Mouse (Mus musculus) embryonic facial prominence, embryonic 14.5 days (tissue): ENCODE results near the gene Prrt4. TPM values are rescaled to one million over a fixed set of nuclear protein-coding genes. Genes with fewer than 3 reads are reported as not detected.

ENCODE experiments used
- ATAC-seq: fragments of 200-750 bp; cut with Nextera tagmentation; 2 replicates; pipeline ENCODE4 v1.8.0; 2017; ENCODE audit warnings: low read depth, moderate number of reproducible peaks, moderate TSS enrichment
- DNase-seq: peaks from one replicate; pipeline ENCODE4 v3.0.0-alpha.2; 2015; ENCODE audit warnings: low spot score
- H3K27ac ChIP-seq: fragments of 300-500 bp; sonication (generic); replicated peaks from 2 replicates; pipeline ENCODE4 v1.5.1; 2014; ENCODE audit warnings: low read depth, mild to moderate bottlenecking, low read length, moderate library complexity
- H3K27me3 ChIP-seq: fragments of 300-500 bp; sonication (generic); replicated peaks from 2 replicates; pipeline ENCODE4 v1.6.1; 2014; ENCODE audit warnings: low read length; ENCODE audit not compliant: control insufficient read depth, insufficient read depth
- H3K36me3 ChIP-seq: fragments of 300-500 bp; sonication (generic); 2 replicates; pipeline ENCODE4 v1.6.1; 2014; ENCODE audit warnings: low read length, mixed read lengths; ENCODE audit not compliant: control insufficient read depth, insufficient read depth
- H3K4me1 ChIP-seq: fragments of 300-500 bp; sonication (generic); 2 replicates; pipeline ENCODE4 v1.6.1; 2014; ENCODE audit warnings: antibody characterized with exemption, low read length; ENCODE audit not compliant: control insufficient read depth, insufficient read depth
- H3K4me2 ChIP-seq: fragments of 300-500 bp; sonication (generic); 2 replicates; pipeline ENCODE4 v1.6.1; 2014; ENCODE audit warnings: low read depth, mild to moderate bottlenecking, low read length, moderate library complexity, mixed read lengths
- H3K4me3 ChIP-seq: fragments of 300-500 bp; sonication (generic); 2 replicates; pipeline ENCODE4 v1.5.1; 2014; ENCODE audit warnings: low read depth, mild to moderate bottlenecking, low read length
- H3K9ac ChIP-seq: fragments of 300-500 bp; sonication (generic); 2 replicates; pipeline ENCODE4 v1.6.1; 2014; ENCODE audit warnings: low read depth, mild to moderate bottlenecking, low read length, moderate library complexity, mixed read lengths
- H3K9me3 ChIP-seq: fragments of 300-500 bp; sonication (generic); 2 replicates; pipeline ENCODE4 v1.6.1; 2016; ENCODE audit warnings: low read length; ENCODE audit not compliant: control insufficient read depth
- WGBS: fragments of 180-500 bp; shearing (Covaris S2); extraction: QIAGEN DNeasy Blood & Tissue Kit; methylation state at CpG from one replicate; pipeline ENCODE4 v1.1.7; 2014; 5-methylcytosine and 5-hydroxymethylcytosine counted together
- polyA plus RNA-seq: library from polyadenylated mRNA; unstranded; fragments of >200 nt; fragmentation: Nextera tagmentation; extraction: Ambion mirVana; gene quantifications from 2 replicates; pipeline ENCODE4 v1.2.1, GENCODE M21; 2014

The Prrt4 gene
- polyA plus RNA-seq, 1 experiment from 2014 or later, result 0.82 TPM

DNA sequence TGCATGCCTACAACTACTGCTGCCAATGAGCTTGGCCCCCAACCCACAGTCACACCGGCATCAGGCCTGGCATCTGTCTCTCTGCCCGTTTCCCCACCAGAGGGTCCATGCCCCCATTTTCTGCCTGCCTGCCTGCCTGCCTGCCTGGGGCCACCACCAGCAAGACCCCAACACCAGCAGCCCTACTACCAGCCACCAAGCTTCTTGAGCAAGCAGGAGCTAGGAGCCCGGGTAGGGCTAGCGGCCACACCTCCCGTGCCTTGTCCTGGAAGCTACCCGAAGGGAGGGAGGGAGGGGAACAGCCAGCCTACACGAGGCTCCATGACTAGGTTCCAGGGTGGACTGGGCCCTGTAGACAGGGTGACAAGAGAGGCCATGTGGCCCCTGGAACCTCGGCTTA lies 22.6 kb upstream of the Prrt4 start:
- Histone ChIP-seq H3K27me3 (no peaks in the 10 kb centered on the region; the same call in 1 of the 2 replicates), H3K36me3 (peaks cover 34% of the 10 kb centered on the region), H3K4me2 (no peak overlapping the region), H3K4me1 (no peaks in the 10 kb centered on the region; the same call in 1 of the 2 replicates), H3K9ac (no peak overlapping the region), H3K27ac (no peak overlapping the region), H3K9me3 (no peaks in the 10 kb centered on the region), H3K4me3 (no peak overlapping the region)
- ATAC-seq (no peak), DNase-seq (no peak)
- WGBS, result 85% methylated on average over 6 of the region's 8 CpGs

DNA sequence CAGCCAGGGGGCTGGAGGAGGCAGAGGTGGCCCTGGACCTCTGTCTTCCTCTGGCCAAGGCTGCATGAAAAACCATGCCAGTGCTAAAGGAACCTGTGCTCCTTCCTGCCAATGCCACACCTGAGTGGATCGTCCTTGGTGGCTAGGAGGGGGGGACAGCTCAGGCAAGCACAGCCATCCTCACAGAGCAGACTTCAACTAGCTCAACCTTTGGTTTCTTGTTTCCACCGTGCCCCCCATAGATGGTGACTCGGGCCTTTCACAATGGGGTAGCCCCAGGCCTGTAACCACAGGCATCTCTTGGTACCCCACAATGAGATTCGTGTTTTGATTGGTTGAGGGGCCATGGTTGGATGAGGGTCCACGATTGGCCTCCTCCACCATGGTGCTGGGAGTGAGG lies 22.0 kb upstream of the Prrt4 start:
- 87% methylated on average over 5 of the region's 5 CpGs for WGBS
- no peak for ATAC-seq
- no peak overlapping the region for H3K4me3 ChIP-seq
- no peak overlapping the region for H3K9ac ChIP-seq
- no peaks in the 10 kb centered on the region; the same call in 1 of the 2 replicates for H3K4me1 ChIP-seq
- H3K27me3 ChIP-seq, result no peaks in the 10 kb centered on the region; the same call in 1 of the 2 replicates
- DNase-seq, result no peak
- H3K27ac ChIP-seq, result no peak overlapping the region
- no peak overlapping the region for H3K4me2 ChIP-seq
- H3K9me3 ChIP-seq, result no peaks in the 10 kb centered on the region
- H3K36me3 ChIP-seq, result peaks cover 29% of the 10 kb centered on the region

DNA sequence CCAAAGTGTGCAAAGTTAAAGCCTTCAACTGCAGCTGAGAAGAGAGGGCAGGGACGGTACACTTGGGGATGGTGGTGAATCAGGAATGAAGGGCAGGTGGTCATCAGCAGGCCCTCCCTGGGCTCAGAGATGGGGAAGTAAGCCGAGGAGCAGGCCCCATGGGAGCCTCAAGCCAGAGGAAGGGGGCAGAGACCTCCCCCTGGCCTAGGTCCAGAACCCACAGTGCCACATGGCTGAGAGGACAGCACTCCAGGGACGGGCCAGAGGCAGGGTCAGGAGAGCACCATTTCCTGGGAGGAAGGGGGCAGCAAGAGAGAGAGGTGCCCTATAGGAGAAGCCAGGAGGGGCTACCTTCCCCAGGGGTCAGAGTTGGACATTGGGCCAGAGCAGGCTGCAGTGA lies 21.1 kb upstream of the Prrt4 start:
- no peaks in the 10 kb centered on the region for H3K9me3 ChIP-seq
- ATAC-seq, result no peak
- WGBS, result 63% methylated on average over 3 of the region's 3 CpGs
- H3K4me3 ChIP-seq, result no peak overlapping the region
- H3K4me2 ChIP-seq, result no peak overlapping the region
- H3K27me3 ChIP-seq, result no peaks in the 10 kb centered on the region; the same call in 1 of the 2 replicates
- H3K27ac ChIP-seq, result no peak overlapping the region
- no peaks in the 10 kb centered on the region; the same call in 1 of the 2 replicates for H3K4me1 ChIP-seq
- H3K9ac ChIP-seq, result no peak overlapping the region
- peaks cover 23% of the 10 kb centered on the region for H3K36me3 ChIP-seq
- DNase-seq, result no peak

DNA sequence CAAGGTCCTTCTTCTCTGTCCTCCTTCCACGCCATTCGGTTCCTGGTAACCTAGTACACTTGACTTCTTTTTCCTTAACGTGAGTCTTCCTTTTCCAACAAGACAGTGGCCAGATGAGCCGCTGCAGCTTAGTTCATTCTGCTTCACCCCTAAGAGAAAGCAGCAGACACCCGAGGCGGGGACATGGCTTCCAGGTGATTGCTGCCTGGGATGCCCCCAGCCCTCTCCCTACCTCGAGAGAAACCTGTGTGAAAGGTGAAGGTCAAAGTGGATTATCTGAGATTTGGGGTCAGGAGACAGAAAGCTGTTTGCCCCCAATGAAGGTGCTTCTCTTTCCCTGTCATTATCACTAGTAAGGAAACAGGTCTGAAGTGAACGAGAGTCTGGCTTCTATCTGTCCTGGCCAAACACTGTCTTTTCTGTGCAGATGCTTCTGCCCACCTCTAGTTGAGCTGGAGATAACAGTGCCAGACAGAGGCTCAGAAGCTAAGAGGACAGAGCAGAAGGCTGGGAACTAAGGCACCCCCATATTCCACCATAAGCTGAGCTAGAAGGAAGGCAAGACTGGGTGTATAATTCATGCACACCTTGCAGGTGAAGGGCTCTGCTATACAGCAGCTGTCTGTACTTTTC lies 20.0 kb upstream of the Prrt4 start:
- H3K4me1 ChIP-seq, result no peaks in the 10 kb centered on the region; the same call in 1 of the 2 replicates
- DNase-seq, result no peak
- no peaks in the 10 kb centered on the region for H3K9me3 ChIP-seq
- ATAC-seq, result no peak
- peak overlapping the region; percentile 59 for H3K4me2 ChIP-seq
- H3K27me3 ChIP-seq, result no peaks in the 10 kb centered on the region; the same call in 1 of the 2 replicates
- WGBS, result 38% methylated on average over 8 of the region's 8 CpGs
- H3K4me3 ChIP-seq, result peak overlapping the region; percentile 38
- peaks cover 16% of the 10 kb centered on the region for H3K36me3 ChIP-seq
- peak overlapping the region; percentile 58; the same call in 1 of the 2 replicates for H3K9ac ChIP-seq
- no peak overlapping the region for H3K27ac ChIP-seq

DNA sequence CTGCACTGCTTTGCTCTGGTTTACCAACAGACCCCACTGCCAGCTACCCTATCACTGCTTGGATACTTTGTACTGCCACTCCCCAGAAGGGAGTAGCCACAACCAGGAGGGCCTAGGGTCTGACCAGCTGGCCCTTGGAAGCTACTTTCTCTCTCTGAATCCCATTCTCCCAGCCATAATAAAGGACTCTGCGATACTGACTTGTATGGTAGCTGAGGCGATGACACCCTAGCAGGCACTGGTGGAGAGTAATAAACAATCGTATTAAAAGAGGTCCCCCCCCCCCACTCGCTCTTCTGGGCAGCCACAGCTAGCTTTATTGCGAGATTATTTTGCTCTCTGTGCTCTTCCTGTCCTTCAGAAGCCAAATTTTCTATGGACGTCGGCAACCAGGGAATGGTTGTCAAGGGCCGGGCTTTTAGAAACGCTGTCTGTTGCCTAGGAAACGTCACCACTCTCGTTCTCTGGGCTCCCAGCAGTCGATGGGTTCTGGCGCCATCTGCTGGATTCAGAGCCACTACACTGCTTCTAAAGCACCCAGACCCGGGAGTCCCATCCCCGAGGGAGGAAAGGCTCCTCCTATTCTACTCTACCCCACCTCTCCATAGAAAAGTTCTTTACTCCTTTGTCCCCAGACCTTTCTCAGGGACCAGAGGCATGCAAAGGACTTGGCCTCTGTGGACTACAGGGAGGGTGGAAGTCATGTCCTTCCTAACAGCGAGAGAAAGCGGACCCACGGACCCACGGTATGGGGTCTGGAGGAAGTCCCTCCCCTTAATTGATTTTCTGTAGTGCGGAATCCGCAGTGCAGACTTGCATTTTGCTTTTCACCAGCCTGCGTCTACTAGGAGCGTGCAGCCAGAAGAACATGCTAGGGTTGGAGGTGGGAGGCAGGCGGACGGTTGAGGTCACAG lies 19.2 kb upstream of the Prrt4 start:
- 14% methylated on average over 25 of the region's 25 CpGs for WGBS
- H3K9ac ChIP-seq, result peak overlapping the region; percentile 58

DNA sequence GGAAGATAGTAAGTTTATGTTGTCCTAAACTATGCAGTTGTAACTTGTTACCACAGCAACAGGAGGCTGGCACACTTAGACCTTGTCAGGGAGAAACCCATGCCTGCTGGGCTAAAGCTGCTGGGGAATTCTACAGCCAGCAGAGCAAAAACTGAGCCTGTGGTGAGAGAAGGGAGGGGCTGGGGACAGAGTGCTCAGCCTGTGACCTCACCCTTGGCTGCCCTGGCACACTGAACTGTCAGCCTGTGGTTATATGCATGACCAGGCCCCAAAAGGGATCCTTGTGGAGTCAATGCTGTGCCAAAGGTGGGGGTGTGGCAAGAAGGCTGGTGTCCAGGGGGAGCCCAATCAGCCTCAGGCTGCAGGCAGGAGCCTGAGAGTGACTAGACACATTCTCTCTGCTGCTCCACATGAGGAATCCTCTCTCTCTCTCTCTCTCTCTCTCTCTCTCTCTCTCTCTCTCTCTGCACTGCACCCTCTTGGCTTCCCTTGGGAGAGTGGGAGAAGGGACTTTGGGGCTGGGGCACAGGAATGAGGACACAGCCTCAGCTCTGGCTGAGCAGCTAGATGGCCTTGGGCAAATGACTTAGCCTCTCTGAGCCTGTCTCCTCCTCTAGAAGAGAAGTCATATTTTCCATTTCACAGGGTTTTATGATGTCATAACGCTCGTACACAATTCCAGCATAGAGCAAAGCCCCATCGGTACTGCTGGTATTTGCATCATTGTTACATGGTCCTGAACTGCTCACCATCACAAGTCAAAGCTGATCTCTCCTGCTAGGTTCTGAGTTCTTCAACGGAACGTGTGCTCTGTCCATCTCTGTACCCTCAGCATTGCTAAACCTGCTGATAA lies 16.7 kb upstream of the Prrt4 start:
- 79% methylated on average over 5 of the region's 5 CpGs for WGBS
- H3K9ac ChIP-seq, result no peak overlapping the region
- DNase-seq, result peak; percentile 48
- no peak overlapping the region for H3K4me2 ChIP-seq
- no peak overlapping the region for H3K27ac ChIP-seq
- H3K4me3 ChIP-seq, result no peak overlapping the region
- ATAC-seq, result peak; percentile 27; the same call in 1 of the 2 replicates
- no peaks in the 10 kb centered on the region; the same call in none of the 2 replicates for H3K27me3 ChIP-seq
- H3K36me3 ChIP-seq, result no peaks in the 10 kb centered on the region
- H3K9me3 ChIP-seq, result no peaks in the 10 kb centered on the region
- H3K4me1 ChIP-seq, result no peaks in the 10 kb centered on the region; the same call in 1 of the 2 replicates

More for the DNA sequence above, 19.2 kb upstream of the Prrt4 start:
- DNase-seq (peak; percentile 96), ATAC-seq (peak; percentile 92)
- Histone ChIP-seq H3K36me3 (peaks cover 9% of the 10 kb centered on the region), H3K4me2 (peak overlapping the region; percentile 59), H3K4me3 (peak overlapping the region; percentile 38), H3K27me3 (no peaks in the 10 kb centered on the region; the same call in 1 of the 2 replicates), H3K27ac (no peak overlapping the region), H3K9me3 (no peaks in the 10 kb centered on the region), H3K4me1 (no peaks in the 10 kb centered on the region; the same call in 1 of the 2 replicates)

DNA sequence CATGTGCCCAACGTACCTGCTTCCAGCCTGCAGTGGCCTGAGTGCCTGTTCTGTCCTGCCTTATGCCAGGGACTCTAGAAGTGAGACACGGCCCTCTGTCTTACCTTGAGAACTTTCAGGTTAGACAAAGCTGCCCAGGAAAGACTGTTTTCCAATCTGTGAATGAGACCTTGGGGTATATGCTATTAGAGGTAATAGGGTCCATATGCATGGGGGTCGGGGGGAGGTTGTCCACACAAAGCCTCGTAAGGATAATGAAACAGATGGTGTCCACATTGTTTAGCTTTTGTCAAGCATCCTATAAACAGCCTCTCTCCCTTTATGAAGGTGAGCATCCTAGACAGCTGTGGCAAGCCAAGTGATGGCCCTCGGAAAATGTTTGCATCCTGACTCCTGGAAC lies 15.8 kb upstream of the Prrt4 start:
- H3K4me1 ChIP-seq, result no peaks in the 10 kb centered on the region; the same call in 1 of the 2 replicates
- no peak overlapping the region for H3K27ac ChIP-seq
- no peaks in the 10 kb centered on the region for H3K36me3 ChIP-seq
- no peaks in the 10 kb centered on the region for H3K9me3 ChIP-seq
- 56% methylated on average over 5 of the region's 5 CpGs for WGBS
- DNase-seq (no peak), ATAC-seq (no peak)
- H3K4me2 ChIP-seq, result no peak overlapping the region
- no peaks in the 10 kb centered on the region; the same call in none of the 2 replicates for H3K27me3 ChIP-seq
- no peak overlapping the region for H3K4me3 ChIP-seq
- H3K9ac ChIP-seq, result no peak overlapping the region
